Mouse (Mus musculus) liver, embryonic 11.5 days (tissue): ENCODE data around the gene Iffo1. TPM values are rescaled to one million over a fixed set of nuclear protein-coding genes. Genes with fewer than 3 reads are reported as not detected.

Source experiments
- ATAC-seq: fragments of 200-750 bp; cut with Nextera tagmentation; replicated peaks from 2 replicates; pipeline ENCODE4 v1.8.0; 2017; ENCODE audit warnings: moderate number of reproducible peaks, mild to moderate bottlenecking, moderate TSS enrichment, moderate library complexity; ENCODE audit not compliant: low FRiP score
- DNase-seq: peaks from one replicate; pipeline ENCODE4 v3.0.0-alpha.2; 2017; ENCODE audit warnings: low spot score
- H3K27ac ChIP-seq: fragments of 300-500 bp; sonication (generic); 2 replicates; pipeline ENCODE4 v1.5.1; 2014; ENCODE audit warnings: mild to moderate bottlenecking, low read depth, low read length, control low read depth
- H3K27me3 ChIP-seq: fragments of 300-500 bp; sonication (generic); replicated peaks from 2 replicates; pipeline ENCODE4 v1.6.1; 2014; ENCODE audit warnings: low read length, mixed read lengths; ENCODE audit not compliant: control insufficient read depth, insufficient read depth
- H3K36me3 ChIP-seq: fragments of 300-500 bp; sonication (generic); 2 replicates; pipeline ENCODE4 v1.6.1; 2014; ENCODE audit warnings: mild to moderate bottlenecking, low read length, moderate library complexity, mixed read lengths; ENCODE audit not compliant: control insufficient read depth, insufficient read depth
- H3K4me1 ChIP-seq: fragments of 300-500 bp; sonication (generic); replicated peaks from 2 replicates; pipeline ENCODE4 v1.6.1; 2014; ENCODE audit warnings: low read length, mixed read lengths; ENCODE audit not compliant: control insufficient read depth, insufficient read depth
- H3K4me2 ChIP-seq: fragments of 300-500 bp; sonication (generic); 2 replicates; pipeline ENCODE4 v1.6.1; 2014; ENCODE audit warnings: mild to moderate bottlenecking, control low read depth, moderate library complexity
- H3K4me3 ChIP-seq: fragments of 300-500 bp; sonication (generic); 2 replicates; pipeline ENCODE4 v1.5.1; 2014; ENCODE audit warnings: low read depth, low read length, control low read depth
- H3K9ac ChIP-seq: fragments of 300-500 bp; sonication (generic); 2 replicates; pipeline ENCODE4 v1.6.1; 2014; ENCODE audit warnings: low read depth, low read length, control low read depth
- H3K9me3 ChIP-seq: fragments of 300-500 bp; sonication (generic); 2 replicates; pipeline ENCODE4 v1.6.1; 2016; ENCODE audit warnings: low read length, inconsistent platforms, mixed read lengths; ENCODE audit not compliant: control insufficient read depth
- WGBS: fragments of 180-500 bp; shearing (Covaris S2); extraction: QIAGEN DNeasy Blood & Tissue Kit; methylation state at CpG from one replicate; pipeline ENCODE4 v1.1.7; 2014; 5-methylcytosine and 5-hydroxymethylcytosine counted together
- polyA plus RNA-seq: library from polyadenylated mRNA; unstranded; fragments of >200 nt; fragmentation: Nextera tagmentation; extraction: Ambion mirVana; gene quantifications from 2 replicates; pipeline ENCODE4 v1.2.1, GENCODE M21; 2014

Iffo1 gene
- polyA plus RNA-seq, 1 experiment from 2014 or later, result 9.9 TPM

DNA sequence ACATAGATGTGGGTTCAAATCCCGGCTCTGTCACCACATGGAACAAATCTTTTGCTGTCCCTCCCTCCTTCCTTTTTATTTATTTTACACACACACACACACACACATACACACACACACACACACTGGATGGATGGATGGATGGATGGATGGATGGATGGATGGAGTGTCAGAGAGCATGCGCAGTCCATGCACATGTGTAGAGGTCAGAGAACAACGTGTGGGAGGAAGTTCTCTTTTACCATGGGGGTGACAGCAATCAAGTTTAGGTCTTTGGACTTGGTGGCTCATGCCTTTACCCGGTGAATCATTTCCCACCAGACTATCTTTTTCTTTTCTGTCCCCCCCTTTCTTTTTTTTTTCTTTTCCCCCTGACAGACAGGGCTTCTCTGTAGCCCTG is 8.6 kb downstream of the Iffo1 start:
- Histone ChIP-seq H3K9ac (no peak overlapping the region), H3K36me3 (peaks cover 13% of the 10 kb centered on the region), H3K27ac (peak overlapping the region; percentile 55; the same call in 1 of the 2 replicates), H3K4me3 (no peak overlapping the region), H3K9me3 (no peaks in the 10 kb centered on the region), H3K4me2 (no peak overlapping the region), H3K27me3 (no peaks in the 10 kb centered on the region), H3K4me1 (peaks cover 28% of the 10 kb centered on the region)
- 84% methylated on average over 4 of the region's 4 CpGs for WGBS
- ATAC-seq (no peak), DNase-seq (no peak)

DNA sequence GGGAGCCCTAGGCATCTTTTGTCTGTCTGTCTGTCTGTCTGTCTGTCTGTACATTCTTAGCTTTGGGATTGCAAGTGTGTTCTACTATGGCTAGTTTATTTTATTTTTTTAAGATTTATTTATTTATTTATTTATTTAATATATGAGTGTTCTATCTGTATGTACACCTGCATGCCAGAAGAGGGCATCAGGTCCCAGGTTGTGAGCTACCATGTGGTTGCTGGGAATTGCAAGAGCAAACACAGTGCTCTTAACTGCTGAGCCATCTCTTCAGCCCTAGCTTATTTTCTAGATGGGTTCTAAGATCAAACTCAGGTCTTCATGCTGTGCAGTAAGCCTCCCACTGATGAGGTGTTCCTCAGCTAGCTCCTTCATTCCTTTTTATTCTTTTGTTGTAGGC is 9.5 kb downstream of the Iffo1 start:
- H3K36me3 ChIP-seq, result peaks cover 17% of the 10 kb centered on the region
- no peaks in the 10 kb centered on the region for H3K27me3 ChIP-seq
- H3K4me1 ChIP-seq, result peaks cover 28% of the 10 kb centered on the region
- no peaks in the 10 kb centered on the region for H3K9me3 ChIP-seq
- no peak overlapping the region for H3K4me2 ChIP-seq
- no peak for ATAC-seq
- no peak overlapping the region for H3K27ac ChIP-seq
- DNase-seq, result no peak
- no peak overlapping the region for H3K4me3 ChIP-seq
- no peak overlapping the region for H3K9ac ChIP-seq

DNA sequence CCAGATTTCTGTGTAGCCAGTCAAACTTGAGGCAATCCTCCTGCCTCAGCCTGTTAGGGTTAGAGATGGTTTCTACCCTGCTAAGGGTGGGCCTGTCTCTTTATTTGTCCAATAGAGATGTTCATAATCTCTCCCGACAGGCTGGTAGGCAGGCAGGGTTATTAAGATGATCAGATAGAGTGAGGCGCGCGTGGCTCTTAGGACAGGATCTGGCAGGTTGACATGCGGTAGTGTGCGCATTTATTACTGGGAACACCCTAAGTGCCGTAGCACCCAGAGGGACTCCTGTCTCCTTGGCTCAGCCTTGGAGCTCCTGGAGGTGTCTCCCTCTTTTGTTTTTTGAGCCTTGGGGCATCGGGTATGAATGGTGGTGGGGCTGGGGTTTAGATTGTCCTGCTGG is 10.2 kb downstream of the Iffo1 start:
- H3K27ac ChIP-seq, result peak overlapping the region; percentile 43; the same call in 1 of the 2 replicates
- peaks cover 21% of the 10 kb centered on the region for H3K36me3 ChIP-seq
- ATAC-seq, result peak; percentile 21

DNA sequence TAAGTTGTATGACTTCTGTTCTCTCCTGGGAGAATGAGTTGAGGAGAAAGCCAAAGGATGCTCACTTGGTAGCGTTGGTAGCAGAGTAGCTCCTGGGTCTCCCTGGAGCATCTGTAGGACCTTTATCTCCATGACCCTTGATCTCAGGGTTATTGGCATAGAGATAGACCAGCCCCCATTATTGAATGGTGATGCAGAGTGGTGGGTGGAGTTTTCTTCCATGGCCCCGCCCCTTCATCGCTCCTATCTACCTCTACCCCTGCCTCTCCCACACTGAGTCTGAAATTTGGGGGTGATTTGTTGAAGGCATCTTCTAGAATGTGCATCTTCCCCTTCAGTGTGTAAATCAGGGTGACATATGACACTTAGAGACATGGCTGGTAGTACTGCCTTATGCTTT is 11.4 kb downstream of the Iffo1 start:
- peaks cover 39% of the 10 kb centered on the region for H3K4me1 ChIP-seq
- no peak overlapping the region for H3K4me2 ChIP-seq
- DNase-seq (no peak), ATAC-seq (no peak)
- H3K27ac ChIP-seq, result no peak overlapping the region
- no peak overlapping the region for H3K4me3 ChIP-seq
- H3K9ac ChIP-seq, result no peak overlapping the region
- no peaks in the 10 kb centered on the region for H3K9me3 ChIP-seq
- peaks cover 24% of the 10 kb centered on the region for H3K36me3 ChIP-seq
- H3K27me3 ChIP-seq, result no peaks in the 10 kb centered on the region
- WGBS, result 74% methylated on average over 3 of the region's 3 CpGs

More for the DNA sequence above, 10.2 kb downstream of the Iffo1 start:
- Histone ChIP-seq H3K9me3 (no peaks in the 10 kb centered on the region), H3K9ac (peak overlapping the region; percentile 31; the same call in 1 of the 2 replicates), H3K4me2 (no peak overlapping the region), H3K4me1 (peaks cover 28% of the 10 kb centered on the region), H3K4me3 (no peak overlapping the region), H3K27me3 (no peaks in the 10 kb centered on the region)
- no peak for DNase-seq
- WGBS, result 75% methylated on average over 8 of the region's 8 CpGs

DNA sequence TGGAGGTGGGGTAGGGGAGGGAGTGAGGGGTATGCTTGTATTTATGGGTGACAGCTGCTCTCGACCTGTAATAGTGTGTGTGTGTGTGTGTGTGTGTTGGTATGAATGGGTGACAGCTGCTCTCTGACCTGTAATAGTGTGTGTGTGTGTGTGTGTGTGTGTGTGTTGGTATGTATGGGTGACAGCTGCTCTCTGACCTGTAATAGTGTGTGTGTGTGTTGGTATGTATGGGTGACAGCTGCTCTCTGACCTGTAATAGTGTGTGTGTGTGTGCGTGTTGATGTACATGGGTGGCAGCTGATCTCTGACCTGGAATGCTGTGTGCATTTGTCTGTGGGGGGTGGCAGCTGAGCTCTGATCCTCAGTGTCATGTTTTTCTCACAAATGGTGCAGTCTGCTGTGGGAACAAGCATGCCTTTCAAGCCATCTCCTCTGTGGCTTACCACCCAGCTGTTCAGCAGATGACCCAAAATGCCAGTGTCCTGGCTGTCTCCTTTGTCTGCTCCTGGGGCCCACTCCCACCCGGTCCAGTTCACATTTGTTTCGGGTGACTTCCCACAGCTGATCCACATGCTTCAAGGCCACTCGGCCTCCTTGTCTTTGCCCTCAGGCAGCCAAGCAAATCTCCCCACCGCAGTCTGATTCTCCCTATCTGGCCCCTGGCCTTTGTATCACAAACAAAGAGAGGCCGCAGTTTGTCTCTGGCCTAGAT is 12.0 kb downstream of the Iffo1 start:
- 72% methylated on average over 7 of the region's 7 CpGs for WGBS
- no peak for ATAC-seq
- Histone ChIP-seq H3K4me1 (peaks cover 38% of the 10 kb centered on the region), H3K27me3 (no peaks in the 10 kb centered on the region), H3K36me3 (peaks cover 25% of the 10 kb centered on the region), H3K9me3 (no peaks in the 10 kb centered on the region), H3K4me2 (no peak overlapping the region), H3K9ac (no peak overlapping the region), H3K4me3 (no peak overlapping the region), H3K27ac (no peak overlapping the region)
- no peak for DNase-seq

DNA sequence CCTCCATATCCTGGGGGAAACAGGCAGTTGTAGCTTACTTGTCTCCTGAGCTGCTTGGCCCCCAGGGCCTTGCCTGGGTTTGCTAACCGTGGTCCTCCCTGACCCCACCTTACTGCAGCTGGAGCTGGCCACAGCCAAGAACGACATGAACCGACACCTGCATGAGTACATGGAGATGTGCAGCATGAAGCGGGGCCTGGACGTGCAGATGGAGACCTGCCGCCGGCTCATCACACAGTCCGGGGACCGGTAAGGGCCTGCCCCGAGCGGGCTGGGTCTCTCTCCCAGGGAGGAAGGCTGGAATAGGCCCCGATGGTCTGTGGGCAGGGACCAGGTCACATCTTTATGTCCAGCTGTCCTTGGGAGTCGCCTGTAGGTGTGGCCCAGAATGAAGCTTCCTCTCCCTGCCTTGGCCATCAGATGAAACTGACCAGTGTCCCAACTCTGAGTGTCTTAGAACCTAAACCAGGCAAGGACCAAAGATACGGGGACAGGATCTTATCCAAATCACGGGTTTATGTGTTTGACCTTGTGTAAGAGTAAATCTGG is 14.0 kb downstream of the Iffo1 start:
- H3K27ac ChIP-seq, result peak overlapping the region; percentile 5; the same call in 1 of the 2 replicates
- WGBS, result 83% methylated on average over 15 of the region's 15 CpGs

DNA sequence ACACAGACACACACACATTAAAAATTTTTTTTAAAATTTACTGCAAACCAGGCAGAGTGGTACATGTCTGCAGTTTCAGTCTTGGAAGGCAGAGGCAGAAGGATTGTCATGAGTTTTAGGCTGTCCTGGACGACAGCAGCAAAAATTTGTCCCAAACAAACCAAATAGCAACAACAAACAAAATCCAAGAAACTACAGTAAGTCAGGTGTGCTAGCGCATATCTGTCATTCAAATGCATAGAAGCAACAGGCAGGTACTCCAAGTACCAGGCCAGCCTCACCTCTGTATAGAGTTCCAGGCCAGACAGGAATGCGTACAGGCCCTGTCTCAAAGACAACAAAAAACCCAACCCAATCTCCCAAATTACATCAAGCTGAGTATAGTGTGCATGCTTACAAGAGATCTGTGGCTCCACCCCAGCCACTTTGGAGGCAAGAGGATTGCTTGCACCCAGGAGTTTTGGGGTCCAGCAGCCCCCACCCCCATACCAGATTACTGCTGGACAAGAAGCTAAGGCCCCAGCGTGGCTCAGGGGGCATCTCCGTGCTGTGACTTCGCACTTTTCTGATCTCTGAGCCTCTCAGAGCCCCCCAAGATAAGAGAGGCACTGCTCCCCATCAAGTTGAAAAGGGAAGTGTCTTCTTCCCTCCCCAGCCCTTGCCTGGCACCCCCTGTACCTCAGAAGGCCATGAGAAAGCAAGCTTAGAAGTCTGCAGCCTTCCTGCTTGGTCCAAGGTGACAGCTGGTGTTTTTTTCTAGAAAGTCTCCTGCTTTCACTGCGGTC is 14.9 kb downstream of the Iffo1 start:
- Histone ChIP-seq H3K36me3 (peaks cover 34% of the 10 kb centered on the region), H3K27me3 (no peaks in the 10 kb centered on the region), H3K27ac (peak overlapping the region; percentile 62; the same call in 1 of the 2 replicates), H3K4me2 (no peak overlapping the region), H3K9me3 (no peaks in the 10 kb centered on the region), H3K4me3 (no peak overlapping the region), H3K4me1 (peaks cover 36% of the 10 kb centered on the region), H3K9ac (no peak overlapping the region)
- 76% methylated on average over 7 of the region's 7 CpGs for WGBS
- ATAC-seq (no peak), DNase-seq (no peak)

More for the DNA sequence above, 14.0 kb downstream of the Iffo1 start:
- Histone ChIP-seq H3K27me3 (no peaks in the 10 kb centered on the region), H3K9me3 (no peaks in the 10 kb centered on the region), H3K4me1 (peaks cover 35% of the 10 kb centered on the region), H3K9ac (no peak overlapping the region), H3K36me3 (peaks cover 30% of the 10 kb centered on the region), H3K4me2 (no peak overlapping the region), H3K4me3 (no peak overlapping the region)
- no peak for DNase-seq
- no peak for ATAC-seq

DNA sequence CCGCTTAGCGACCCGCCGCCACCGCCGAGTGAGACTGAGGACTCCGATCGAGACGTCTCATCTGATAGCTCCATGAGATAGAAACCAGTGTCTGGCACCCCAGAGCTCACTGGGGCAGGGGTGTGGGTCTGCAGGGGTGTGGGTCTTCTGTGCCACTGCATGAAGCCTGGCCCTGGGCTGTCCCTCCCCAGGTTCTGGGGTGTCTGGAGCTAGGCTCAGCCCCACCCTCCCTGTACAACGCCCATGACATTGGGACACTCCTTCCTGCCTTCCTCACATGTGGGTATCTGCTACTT is 15.5 kb downstream of the Iffo1 start:
- no peaks in the 10 kb centered on the region for H3K9me3 ChIP-seq
- no peak for ATAC-seq
- H3K9ac ChIP-seq, result no peak overlapping the region
- H3K4me2 ChIP-seq, result no peak overlapping the region
- WGBS, result 55% methylated on average over 10 of the region's 10 CpGs
- no peak for DNase-seq
- peak overlapping the region; percentile 62; the same call in 1 of the 2 replicates for H3K27ac ChIP-seq
- H3K36me3 ChIP-seq, result peaks cover 34% of the 10 kb centered on the region
- H3K4me3 ChIP-seq, result no peak overlapping the region
- peaks cover 36% of the 10 kb centered on the region for H3K4me1 ChIP-seq
- no peaks in the 10 kb centered on the region for H3K27me3 ChIP-seq
